Mouse (Mus musculus): Measurements from ENCODE around the gene Psen2. TPM values are rescaled to one million over a fixed set of nuclear protein-coding genes. Genes with fewer than 3 reads are reported as not detected.
A peak's percentile ranks its signal among the peaks of the same experiment; 100 is the strongest.

Psen2 gene
- polyA plus RNA-seq (2016; fragmentation: Nextera tagmentation; extraction: Ambion mirVana): 10.4 and 10.7 TPM in 2 replicates

DNA sequence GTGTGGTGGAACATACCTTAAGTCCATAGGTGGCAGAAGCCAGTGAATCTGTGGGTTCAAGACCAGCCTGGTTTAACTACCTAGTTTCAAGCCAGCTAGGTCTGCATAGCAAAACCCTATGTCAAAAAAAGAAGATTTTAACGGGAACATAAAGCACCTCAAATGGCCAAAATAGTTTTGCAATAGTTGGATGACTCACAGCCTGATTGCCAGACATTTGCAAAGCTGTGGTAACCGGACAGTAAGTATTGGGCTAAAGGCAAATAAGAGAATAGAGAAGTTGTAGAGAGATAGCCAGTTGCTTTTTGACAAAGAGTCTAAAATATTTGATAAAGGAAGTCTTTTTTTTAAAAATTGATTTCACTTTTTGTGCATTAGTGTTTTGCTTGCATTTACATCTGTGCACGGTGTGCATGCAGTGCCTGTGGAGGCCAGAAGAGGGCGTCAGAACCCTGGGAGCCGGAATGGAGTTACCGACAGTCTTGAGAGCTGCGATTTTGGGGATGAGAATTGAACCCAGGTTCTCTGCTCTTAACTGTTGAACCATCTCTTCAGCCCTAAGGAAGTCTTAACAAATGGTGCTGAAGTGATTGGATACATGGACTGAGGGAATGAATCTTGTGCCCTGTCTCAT lies at the start of gene Psen2:
Psen2 (minus strand) TSS at position 75 of the 634 bp plus-strand sequence.
- Histone ChIP-seq H3K9me3 (no peaks in the 10 kb centered on the region), H3K4me2 (replicated peaks) (no peak within 1 kb of the TSS), H3K4me3 (no peak within 1 kb of the TSS), H3K36me3 (no peaks in the 10 kb centered on the region), H3K4me1 (peaks cover 7% of the 10 kb centered on the region; the same call in 1 of the 2 replicates), H3K9ac (no peak within 1 kb of the TSS), H3K27ac (no peak within 1 kb of the TSS), H3K27me3 (peaks cover 13% of the 10 kb centered on the region; the same call in 1 of the 2 replicates)
- no peak for ATAC-seq (ENCODE audit: insufficient number of reproducible peaks, insufficient read depth, low FRiP score, low TSS enrichment)
- WGBS: 23% methylated on average over 7 of the region's 7 CpGs

DNA sequence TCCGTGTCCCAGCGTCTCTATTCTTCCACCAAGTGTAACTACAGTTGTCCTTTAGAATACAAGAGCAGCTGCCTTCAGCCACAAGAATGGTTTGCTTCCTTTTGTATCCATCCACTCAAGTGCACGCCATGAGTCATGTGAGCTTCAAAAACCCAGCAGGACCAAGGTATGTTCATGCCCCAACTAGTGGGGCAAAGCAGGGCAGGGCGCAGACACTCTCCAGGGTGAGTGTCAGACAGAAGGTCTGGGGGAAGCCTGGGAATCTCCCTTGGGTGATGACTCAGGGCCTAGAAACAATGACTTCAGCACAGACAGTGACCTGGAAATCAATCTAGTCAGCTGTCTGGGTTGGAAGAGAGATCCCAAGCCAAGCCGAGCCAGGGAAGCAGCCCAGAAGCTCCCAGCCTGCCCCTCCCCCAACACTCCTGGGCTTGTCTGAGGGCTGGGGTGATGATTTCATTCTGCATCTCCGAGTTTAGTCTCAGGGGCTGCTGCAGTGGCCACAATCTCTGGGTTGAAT lies 49.6 kb upstream of the Psen2 start:
- Histone ChIP-seq H3K4me1 (peaks cover 20% of the 10 kb centered on the region), H3K4me2 (replicated peaks) (0 out of 2 replicates have a peak overlapping the region, but pooled peaks have one; percentile 55), H3K27ac (0 out of 2 replicates have a peak overlapping the region, but pooled peaks have one; percentile 25), H3K4me3 (no peak overlapping the region), H3K27me3 (no peaks in the 10 kb centered on the region), H3K9me3 (no peaks in the 10 kb centered on the region), H3K36me3 (no peaks in the 10 kb centered on the region), H3K9ac (no peak overlapping the region)
- 45% methylated on average over 6 of the region's 6 CpGs for WGBS
- peak; percentile 45; the same call in 1 of the 2 replicates for ATAC-seq (ENCODE audit: insufficient number of reproducible peaks, insufficient read depth, low FRiP score, low TSS enrichment)

GRCm38 (mm10) chr1:180312286-180312685 lies 49.0 kb upstream of the Psen2 start:
- Histone ChIP-seq H3K4me2 (replicated peaks) (no peak overlapping the region), H3K36me3 (no peaks in the 10 kb centered on the region), H3K27ac (no peak overlapping the region), H3K9me3 (no peaks in the 10 kb centered on the region), H3K4me1 (peaks cover 25% of the 10 kb centered on the region), H3K9ac (no peak overlapping the region), H3K4me3 (no peak overlapping the region), H3K27me3 (no peaks in the 10 kb centered on the region)
- ATAC-seq (ENCODE audit: insufficient number of reproducible peaks, insufficient read depth, low FRiP score, low TSS enrichment): no peak
- WGBS: 48% methylated on average over 6 of the region's 6 CpGs

GRCm38 (mm10) chr1:180308897-180309296 lies 45.7 kb upstream of the Psen2 start:
- Histone ChIP-seq H3K4me2 (replicated peaks) (no peak overlapping the region), H3K4me3 (no peak overlapping the region), H3K36me3 (no peaks in the 10 kb centered on the region), H3K27me3 (no peaks in the 10 kb centered on the region), H3K27ac (no peak overlapping the region), H3K9ac (no peak overlapping the region), H3K9me3 (no peaks in the 10 kb centered on the region), H3K4me1 (peaks cover 22% of the 10 kb centered on the region)
- ATAC-seq (ENCODE audit: insufficient number of reproducible peaks, insufficient read depth, low FRiP score, low TSS enrichment): no peak
- WGBS: 84% methylated on average over 4 of the region's 4 CpGs

DNA sequence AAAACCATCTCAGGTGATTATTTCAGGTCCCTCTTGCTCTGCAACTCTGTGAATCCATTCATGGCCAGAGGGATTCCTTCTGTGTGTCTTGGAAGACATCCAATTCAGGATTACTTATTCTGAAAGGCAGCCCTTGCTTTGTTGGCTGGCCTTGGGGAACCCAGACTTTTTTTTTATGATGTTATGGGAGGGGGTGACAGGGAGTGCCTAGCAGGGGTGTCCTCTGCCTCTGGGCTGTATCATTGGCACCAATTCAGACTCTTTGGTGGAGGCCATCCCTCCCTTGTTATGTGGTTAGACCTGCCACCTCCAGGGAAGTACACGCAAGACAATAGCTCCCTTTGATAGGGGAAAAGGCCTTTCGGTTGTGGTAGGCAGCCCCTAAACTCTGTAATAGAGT lies 44.4 kb upstream of the Psen2 start:
- no peak for ATAC-seq (ENCODE audit: insufficient number of reproducible peaks, insufficient read depth, low FRiP score, low TSS enrichment)
- 45% methylated on average over 2 of the region's 2 CpGs for WGBS
- H3K4me1 ChIP-seq: peaks cover 10% of the 10 kb centered on the region
- H3K27me3 ChIP-seq: no peaks in the 10 kb centered on the region
- no peak overlapping the region for H3K4me2 ChIP-seq (replicated peaks)
- H3K9me3 ChIP-seq: no peaks in the 10 kb centered on the region
- H3K27ac ChIP-seq: no peak overlapping the region
- H3K4me3 ChIP-seq: no peak overlapping the region
- H3K9ac ChIP-seq: no peak overlapping the region
- no peaks in the 10 kb centered on the region for H3K36me3 ChIP-seq

- ATAC-seq (ENCODE audit: insufficient number of reproducible peaks, insufficient read depth, low FRiP score, low TSS enrichment): no peak
- no peak overlapping the region for H3K4me3 ChIP-seq
Measured at GRCm38 (mm10) chr1:180306889-180307288, 43.7 kb upstream of the Psen2 start.

DNA sequence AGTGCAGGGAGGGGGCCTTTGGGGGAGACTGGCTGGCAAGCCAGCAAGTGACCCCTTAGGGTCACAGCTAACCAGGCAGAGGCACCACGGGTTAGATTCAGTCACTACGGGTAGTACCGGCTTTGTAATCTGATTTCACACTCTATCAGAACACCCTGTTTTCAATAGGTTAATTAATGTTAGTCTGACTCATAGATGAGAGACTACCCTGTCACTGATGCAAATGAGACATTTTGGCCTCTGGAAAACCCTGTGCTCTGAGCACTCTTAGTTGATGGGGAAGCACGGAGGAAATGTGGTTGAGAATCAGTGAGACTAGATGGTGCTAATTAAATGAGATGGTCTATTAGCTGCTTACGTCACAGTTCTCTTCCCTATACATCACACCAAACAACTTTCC lies 40.4 kb upstream of the Psen2 start:
- H3K27ac ChIP-seq: no peak overlapping the region
- no peak overlapping the region for H3K4me3 ChIP-seq
- H3K9me3 ChIP-seq: no peaks in the 10 kb centered on the region
- H3K4me2 ChIP-seq (replicated peaks): no peak overlapping the region
- WGBS: 65% methylated on average over 5 of the region's 5 CpGs
- H3K4me1 ChIP-seq: peaks cover 14% of the 10 kb centered on the region
- ATAC-seq (ENCODE audit: insufficient number of reproducible peaks, insufficient read depth, low FRiP score, low TSS enrichment): no peak
- no peaks in the 10 kb centered on the region for H3K36me3 ChIP-seq
- H3K27me3 ChIP-seq: no peaks in the 10 kb centered on the region
- no peak overlapping the region for H3K9ac ChIP-seq

More at GRCm38 (mm10) chr1:180306889-180307288, 43.7 kb upstream of the Psen2 start:
- WGBS: 81% methylated on average over 9 of the region's 9 CpGs
- Histone ChIP-seq H3K9ac (no peak overlapping the region), H3K27me3 (no peaks in the 10 kb centered on the region), H3K27ac (no peak overlapping the region), H3K4me1 (peaks cover 9% of the 10 kb centered on the region), H3K9me3 (no peaks in the 10 kb centered on the region), H3K4me2 (replicated peaks) (no peak overlapping the region), H3K36me3 (no peaks in the 10 kb centered on the region)

- H3K4me2 ChIP-seq (replicated peaks): no peak overlapping the region
- H3K36me3 ChIP-seq: no peaks in the 10 kb centered on the region
- H3K4me3 ChIP-seq: no peak overlapping the region
- no peak overlapping the region for H3K9ac ChIP-seq
- ATAC-seq (ENCODE audit: insufficient number of reproducible peaks, insufficient read depth, low FRiP score, low TSS enrichment): no peak
- H3K4me1 ChIP-seq: peaks cover 10% of the 10 kb centered on the region
- H3K27ac ChIP-seq: no peak overlapping the region
- H3K9me3 ChIP-seq: no peaks in the 10 kb centered on the region
- WGBS: 66% methylated on average over 12 of the region's 12 CpGs
- H3K27me3 ChIP-seq: no peaks in the 10 kb centered on the region
Measured at GRCm38 (mm10) chr1:180302253-180303120, 39.2 kb upstream of the Psen2 start.

- no peaks in the 10 kb centered on the region for H3K36me3 ChIP-seq
- H3K4me2 ChIP-seq (replicated peaks): no peak overlapping the region
- no peak for ATAC-seq (ENCODE audit: insufficient number of reproducible peaks, insufficient read depth, low FRiP score, low TSS enrichment)
- no peak overlapping the region for H3K9ac ChIP-seq
- 34% methylated on average over 4 of the region's 4 CpGs for WGBS
- H3K9me3 ChIP-seq: no peaks in the 10 kb centered on the region
- no peak overlapping the region for H3K4me3 ChIP-seq
- H3K27me3 ChIP-seq: no peaks in the 10 kb centered on the region
- no peak overlapping the region for H3K27ac ChIP-seq
- H3K4me1 ChIP-seq: 0 out of 2 replicates have a peak, but pooled peaks cover 9% of the 10 kb centered on the region
Measured at GRCm38 (mm10) chr1:180300997-180301396, 37.8 kb upstream of the Psen2 start.

DNA sequence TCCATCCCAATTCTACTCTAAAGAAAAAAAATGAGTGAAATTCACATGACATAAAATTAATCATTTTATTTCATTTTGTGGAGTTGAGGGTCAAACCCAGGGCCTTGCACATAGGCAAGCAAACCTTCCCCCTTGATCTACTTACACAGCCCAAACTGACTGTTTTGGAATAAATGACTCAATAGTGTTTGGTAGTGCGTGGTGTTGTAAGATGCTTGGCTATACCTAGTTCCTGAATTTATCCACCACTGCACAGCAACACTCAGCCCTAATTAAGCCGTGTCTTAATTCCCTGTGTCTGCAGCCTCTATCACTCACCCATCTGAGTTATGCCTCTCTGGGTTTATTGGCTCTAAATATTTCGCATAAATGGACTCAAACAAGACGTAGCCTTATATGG lies 37.1 kb upstream of the Psen2 start:
- H3K9ac ChIP-seq: no peak overlapping the region
- 0 out of 2 replicates have a peak, but pooled peaks cover 9% of the 10 kb centered on the region for H3K4me1 ChIP-seq
- H3K9me3 ChIP-seq: no peaks in the 10 kb centered on the region
- no peak for ATAC-seq (ENCODE audit: insufficient number of reproducible peaks, insufficient read depth, low FRiP score, low TSS enrichment)
- H3K36me3 ChIP-seq: no peaks in the 10 kb centered on the region
- no peak overlapping the region for H3K4me3 ChIP-seq
- WGBS: 93% methylated on average over 4 of the region's 4 CpGs
- H3K27me3 ChIP-seq: no peaks in the 10 kb centered on the region
- H3K4me2 ChIP-seq (replicated peaks): no peak overlapping the region
- H3K27ac ChIP-seq: no peak overlapping the region

DNA sequence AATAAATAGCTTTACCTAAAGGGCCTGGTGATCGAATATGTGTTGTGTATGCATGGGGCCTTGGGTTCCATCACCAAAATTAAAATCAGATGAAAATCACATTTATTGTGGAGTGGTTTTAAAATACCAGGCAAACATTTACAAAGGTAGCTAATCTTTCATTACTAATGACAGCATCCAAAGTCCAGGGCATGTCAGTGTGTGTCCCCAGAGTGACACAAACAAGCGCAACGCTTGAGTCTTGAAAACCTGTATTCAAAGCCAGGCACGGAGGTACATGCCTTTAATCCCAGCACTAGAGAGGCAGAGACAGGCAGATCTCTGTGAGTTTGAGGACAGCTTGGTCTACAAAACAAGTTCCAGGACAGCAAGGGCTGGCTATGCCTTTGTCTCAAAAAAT lies 36.5 kb upstream of the Psen2 start:
- H3K4me2 ChIP-seq (replicated peaks): no peak overlapping the region
- H3K9me3 ChIP-seq: no peaks in the 10 kb centered on the region
- no peaks in the 10 kb centered on the region for H3K27me3 ChIP-seq
- 86% methylated on average over 4 of the region's 4 CpGs for WGBS
- H3K36me3 ChIP-seq: no peaks in the 10 kb centered on the region
- no peak overlapping the region for H3K9ac ChIP-seq
- H3K4me1 ChIP-seq: 0 out of 2 replicates have a peak, but pooled peaks cover 9% of the 10 kb centered on the region
- no peak overlapping the region for H3K4me3 ChIP-seq
- H3K27ac ChIP-seq: no peak overlapping the region
- ATAC-seq (ENCODE audit: insufficient number of reproducible peaks, insufficient read depth, low FRiP score, low TSS enrichment): no peak
